Mouse (Mus musculus): Measurements from ENCODE around the gene Gm2056. TPM values are rescaled to one million over a fixed set of nuclear protein-coding genes. Genes with fewer than 3 reads are reported as not detected.
"Not testable (repeated sequence)": the region's sequence is repeated elsewhere in the genome, so short reads cannot be mapped to it uniquely, and the experiment has no call there.

Gene Gm2056
- not detected in 2 replicates for polyA plus RNA-seq (2015; fragmentation: Nextera tagmentation; extraction: Ambion mirVana)

DNA sequence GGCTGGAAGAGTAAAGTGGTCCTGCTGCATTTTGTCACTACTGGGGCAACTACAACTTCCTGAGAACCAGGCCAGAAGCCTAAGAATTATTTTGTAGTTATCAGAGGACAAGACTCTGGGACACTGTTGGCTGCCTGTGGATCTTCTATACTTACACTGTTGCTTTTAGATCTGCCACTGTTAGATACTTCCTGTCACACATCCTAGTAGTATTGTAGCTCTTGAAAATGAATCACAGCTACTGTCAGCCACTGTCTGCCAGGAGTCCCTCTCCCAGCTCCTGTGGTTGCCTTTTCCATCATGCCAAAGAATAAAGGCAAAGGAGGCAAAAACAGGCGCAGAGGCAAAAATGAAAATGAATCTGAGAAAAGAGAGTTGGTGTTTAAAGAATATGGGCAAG lies at the start of gene Gm2056:
TSS of gene Gm2056 (plus strand) at position 301 of the 400 bp plus-strand sequence.
- not testable (repeated sequence) for H3K36me3 ChIP-seq; H3K9ac ChIP-seq; ATAC-seq (ENCODE audit: extremely low read depth, insufficient number of reproducible peaks, low FRiP score, low TSS enrichment); H3K4me3 ChIP-seq; H3K4me1 ChIP-seq; H3K27me3 ChIP-seq (replicated peaks); H3K27ac ChIP-seq (replicated peaks); H3K9me3 ChIP-seq; H3K4me2 ChIP-seq
- 52% methylated on average over 1 of the region's 1 CpGs for WGBS

DNA sequence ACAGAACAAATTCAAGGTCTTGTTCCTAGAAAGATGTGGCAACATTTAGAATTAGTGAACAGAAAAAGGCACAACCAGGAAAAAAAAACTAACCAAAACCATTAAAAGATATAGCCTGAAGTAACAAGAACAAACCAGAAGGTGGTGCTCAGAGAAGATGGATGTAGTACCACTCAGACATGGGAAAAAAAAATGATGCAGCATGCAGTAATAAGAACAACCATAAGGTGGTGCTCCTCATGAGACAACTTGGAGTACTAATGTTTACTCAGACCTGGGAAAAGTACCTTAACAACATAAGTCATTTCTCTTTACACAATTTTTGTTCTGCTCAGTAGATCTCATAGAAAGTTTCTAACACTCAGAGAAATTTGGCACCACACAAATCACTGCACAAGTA lies 42.8 kb upstream of the Gm2056 start:
- not testable (repeated sequence) for H3K27ac ChIP-seq (replicated peaks); H3K4me3 ChIP-seq; H3K4me2 ChIP-seq; H3K9me3 ChIP-seq; ATAC-seq (ENCODE audit: extremely low read depth, insufficient number of reproducible peaks, low FRiP score, low TSS enrichment); H3K27me3 ChIP-seq (replicated peaks); H3K36me3 ChIP-seq; H3K4me1 ChIP-seq; H3K9ac ChIP-seq

DNA sequence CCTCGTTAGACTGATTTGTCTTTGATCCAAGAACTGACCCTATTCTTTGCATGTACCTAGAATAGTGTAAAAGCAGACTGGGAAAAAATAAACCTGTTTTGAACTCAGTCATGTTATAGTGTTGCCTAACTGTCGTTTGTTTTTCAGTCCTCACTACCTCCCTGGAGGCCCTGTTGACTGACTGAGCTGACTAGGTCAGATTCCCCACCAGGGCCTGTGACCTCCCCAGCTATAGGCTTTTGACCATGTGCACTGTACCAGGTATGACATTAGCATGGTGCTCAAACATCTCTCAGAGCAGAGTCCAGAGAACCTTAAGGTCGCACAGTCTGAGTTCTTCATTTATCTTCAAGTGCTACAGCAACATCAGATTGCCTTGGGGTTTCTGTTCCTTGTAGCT lies 22.7 kb upstream of the Gm2056 start:
- not testable (repeated sequence) for H3K4me2 ChIP-seq; H3K4me3 ChIP-seq; H3K9ac ChIP-seq; H3K36me3 ChIP-seq; H3K27ac ChIP-seq (replicated peaks); H3K27me3 ChIP-seq (replicated peaks); H3K4me1 ChIP-seq; H3K9me3 ChIP-seq; ATAC-seq (ENCODE audit: extremely low read depth, insufficient number of reproducible peaks, low FRiP score, low TSS enrichment)
- WGBS = 66% methylated on average over 3 of the region's 3 CpGs

DNA sequence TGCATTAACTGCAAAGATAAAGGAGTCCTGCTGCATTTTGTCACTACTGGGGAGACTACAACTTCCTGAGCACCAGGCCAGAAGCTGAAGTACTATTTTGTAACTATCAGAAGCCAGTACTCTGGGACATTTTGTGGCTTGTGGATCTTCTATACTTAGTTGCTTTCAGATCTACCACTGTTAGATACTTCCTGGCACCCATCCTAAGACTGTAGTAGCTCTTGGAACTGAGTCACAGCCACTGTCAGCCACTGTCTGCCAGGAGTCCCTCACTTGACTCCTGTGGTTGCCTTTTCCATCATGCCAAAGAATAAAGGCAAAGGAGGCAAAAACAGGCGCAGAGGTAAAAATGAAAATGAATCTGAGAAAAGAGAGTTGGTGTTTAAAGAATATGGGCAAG lies 15.3 kb upstream of the Gm2056 start, which contains the start of gene Gm2075:
TSS of gene Gm2075 (plus strand) at position 301 of the 400 bp plus-strand sequence.
- not testable (repeated sequence) for ATAC-seq (ENCODE audit: extremely low read depth, insufficient number of reproducible peaks, low FRiP score, low TSS enrichment); H3K4me1 ChIP-seq; H3K9ac ChIP-seq; H3K27me3 ChIP-seq (replicated peaks); H3K4me3 ChIP-seq; H3K9me3 ChIP-seq; H3K27ac ChIP-seq (replicated peaks); H3K36me3 ChIP-seq; H3K4me2 ChIP-seq
- no CpG with 5 or more reads among the region's 1 CpGs for WGBS

DNA sequence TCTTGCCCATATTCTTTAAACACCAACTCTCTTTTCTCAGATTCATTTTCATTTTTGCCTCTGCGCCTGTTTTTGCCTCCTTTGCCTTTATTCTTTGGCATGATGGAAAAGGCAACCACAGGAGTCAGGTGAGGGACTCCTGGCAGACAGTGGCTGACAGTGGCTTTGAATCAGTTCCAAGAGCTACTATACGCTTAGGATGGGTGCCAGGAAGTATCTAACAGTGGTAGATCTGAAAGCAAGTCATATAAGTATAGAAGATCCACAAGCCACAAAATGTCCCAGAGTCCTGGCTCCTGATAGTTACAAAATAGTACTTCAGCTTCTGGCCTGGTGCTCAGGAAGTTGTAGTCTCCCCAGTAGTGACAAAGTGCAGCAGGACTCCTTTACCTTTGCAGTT lies 8.1 kb upstream of the Gm2056 start, which contains the start of gene Gm6803:
TSS of gene Gm6803 (minus strand) at position 101 of the 400 bp plus-strand sequence.
- H3K36me3 ChIP-seq; H3K27ac ChIP-seq (replicated peaks); ATAC-seq (ENCODE audit: extremely low read depth, insufficient number of reproducible peaks, low FRiP score, low TSS enrichment); H3K4me1 ChIP-seq; H3K4me3 ChIP-seq; H3K4me2 ChIP-seq; H3K27me3 ChIP-seq (replicated peaks); H3K9me3 ChIP-seq; H3K9ac ChIP-seq: not testable (repeated sequence)
- WGBS = 59% methylated on average over 2 of the region's 2 CpGs

DNA sequence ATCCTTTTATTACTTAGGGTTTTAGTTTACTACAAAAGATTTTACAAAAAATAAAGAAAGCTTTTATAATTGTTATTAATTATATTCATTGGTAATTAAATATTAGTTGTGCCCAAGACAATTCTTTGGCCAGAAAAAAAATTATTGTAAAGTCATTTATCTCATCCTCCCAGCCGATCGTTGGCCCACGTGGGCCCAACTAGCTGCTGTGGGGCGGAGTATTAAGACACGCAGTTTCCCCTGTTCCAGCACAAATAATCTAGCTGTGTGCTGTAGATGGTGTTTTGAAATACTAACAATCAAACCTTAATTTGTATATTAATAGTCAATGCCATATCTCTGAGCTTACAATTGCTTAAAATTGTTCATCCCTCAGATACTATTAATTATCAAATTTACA lies 5.4 kb downstream of the Gm2056 start:
- not testable (repeated sequence) for H3K27me3 ChIP-seq (replicated peaks); H3K9ac ChIP-seq; H3K4me2 ChIP-seq; H3K4me3 ChIP-seq; H3K36me3 ChIP-seq; ATAC-seq (ENCODE audit: extremely low read depth, insufficient number of reproducible peaks, low FRiP score, low TSS enrichment); H3K4me1 ChIP-seq; H3K27ac ChIP-seq (replicated peaks)
- 85% methylated on average over 5 of the region's 5 CpGs for WGBS
- H3K9me3 ChIP-seq = peaks cover 18% of the 10 kb centered on the region

DNA sequence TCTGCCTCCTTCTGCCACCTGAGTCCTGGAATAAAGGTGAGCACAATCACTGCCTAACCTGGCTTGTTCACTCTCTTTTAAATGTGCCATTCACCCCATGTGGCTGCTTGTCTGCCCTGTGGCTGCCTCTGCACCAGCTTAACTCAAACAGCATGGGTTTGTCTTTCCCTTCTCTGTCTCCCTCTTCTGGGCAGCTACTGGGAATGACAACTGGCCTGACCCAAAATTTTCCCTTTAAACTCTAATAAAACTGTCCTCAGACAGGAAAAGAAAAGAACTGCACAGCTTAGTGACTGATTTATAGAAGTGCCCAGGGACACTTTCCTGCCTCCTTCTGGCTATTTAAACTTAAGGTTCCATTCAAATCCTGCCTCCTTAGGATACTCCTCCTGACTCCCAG lies 12.3 kb downstream of the Gm2056 start:
- not testable (repeated sequence) for ATAC-seq (ENCODE audit: extremely low read depth, insufficient number of reproducible peaks, low FRiP score, low TSS enrichment); H3K4me2 ChIP-seq; H3K27ac ChIP-seq (replicated peaks); H3K27me3 ChIP-seq (replicated peaks); H3K4me1 ChIP-seq; H3K9ac ChIP-seq; H3K4me3 ChIP-seq; H3K36me3 ChIP-seq
- peaks cover 16% of the 10 kb centered on the region for H3K9me3 ChIP-seq

DNA sequence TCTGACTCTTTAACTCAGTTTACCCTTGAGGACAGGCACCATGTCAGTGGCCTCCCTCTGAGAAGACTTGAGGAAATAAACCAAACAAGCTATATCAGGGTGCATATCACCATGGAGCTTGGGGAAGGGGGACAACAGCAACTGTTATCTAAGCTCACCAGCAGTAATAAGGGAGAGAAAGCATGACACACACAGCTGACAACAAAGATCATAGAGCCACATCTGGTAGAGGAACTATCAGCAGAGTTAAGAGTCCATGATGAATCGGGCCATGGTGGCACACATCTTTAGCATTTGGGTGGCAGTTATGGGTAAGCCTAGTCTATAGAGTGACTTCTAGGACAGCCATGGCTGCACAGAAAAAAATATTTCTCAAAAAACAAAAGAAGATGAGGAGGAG lies 12.9 kb downstream of the Gm2056 start:
- H3K36me3 ChIP-seq; H3K9ac ChIP-seq; ATAC-seq (ENCODE audit: extremely low read depth, insufficient number of reproducible peaks, low FRiP score, low TSS enrichment); H3K27ac ChIP-seq (replicated peaks); H3K4me2 ChIP-seq; H3K4me1 ChIP-seq; H3K27me3 ChIP-seq (replicated peaks); H3K4me3 ChIP-seq: not testable (repeated sequence)
- WGBS = 68% methylated on average over 1 of the region's 1 CpGs
- peaks cover 10% of the 10 kb centered on the region; the same call in 1 of the 2 replicates for H3K9me3 ChIP-seq

DNA sequence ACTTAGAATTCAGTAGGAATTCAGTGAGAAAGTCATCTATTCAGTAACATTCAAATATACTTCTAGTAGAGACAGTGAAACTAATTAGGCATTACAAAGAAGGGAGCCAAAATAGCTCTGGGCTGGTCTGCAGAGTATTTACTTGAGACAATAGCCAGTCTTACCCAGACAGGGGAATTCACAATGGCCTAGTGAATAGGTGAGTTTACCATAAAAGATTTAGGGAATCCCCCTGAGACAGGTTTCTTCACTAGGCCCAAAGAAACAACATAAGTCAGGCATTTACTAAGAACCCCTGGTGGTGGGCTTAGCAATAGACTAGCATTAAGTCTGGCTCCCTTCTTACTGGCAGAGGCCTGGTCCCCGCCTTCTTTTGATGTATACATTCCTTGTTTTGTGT lies 18.4 kb downstream of the Gm2056 start:
- peaks cover 21% of the 10 kb centered on the region for H3K9me3 ChIP-seq
- H3K9ac ChIP-seq; H3K27me3 ChIP-seq (replicated peaks); H3K4me1 ChIP-seq; H3K27ac ChIP-seq (replicated peaks); H3K36me3 ChIP-seq; H3K4me3 ChIP-seq; H3K4me2 ChIP-seq; ATAC-seq (ENCODE audit: extremely low read depth, insufficient number of reproducible peaks, low FRiP score, low TSS enrichment): not testable (repeated sequence)
- WGBS = 46% methylated on average over 1 of the region's 1 CpGs

Other genes starting within 250 kb of the Gm2056 start
- gene Gm21936, start 231.5 kb upstream of the Gm2056 start, polyA plus RNA-seq (2015; fragmentation: Nextera tagmentation; extraction: Ambion mirVana) = not detected in 2 replicates
- not detected in 2 replicates for gene BB287469, start 210.4 kb upstream of the Gm2056 start, polyA plus RNA-seq (2015; fragmentation: Nextera tagmentation; extraction: Ambion mirVana)
- not detected in 2 replicates for gene Gm2001, start 184.7 kb upstream of the Gm2056 start, polyA plus RNA-seq (2015; fragmentation: Nextera tagmentation; extraction: Ambion mirVana)
- gene Gm2016, start 152.9 kb upstream of the Gm2056 start, polyA plus RNA-seq (2015; fragmentation: Nextera tagmentation; extraction: Ambion mirVana) = not detected in 2 replicates
- gene Gm2022, start 131.6 kb upstream of the Gm2056 start, polyA plus RNA-seq (2015; fragmentation: Nextera tagmentation; extraction: Ambion mirVana) = not detected in 2 replicates
- not detected in 2 replicates for gene Gm2035, start 107.1 kb upstream of the Gm2056 start, polyA plus RNA-seq (2015; fragmentation: Nextera tagmentation; extraction: Ambion mirVana)
- not detected in 2 replicates for gene Gm2042, start 72.9 kb upstream of the Gm2056 start, polyA plus RNA-seq (2015; fragmentation: Nextera tagmentation; extraction: Ambion mirVana)
- gene Gm2075, start 15.2 kb upstream of the Gm2056 start, polyA plus RNA-seq (2015; fragmentation: Nextera tagmentation; extraction: Ambion mirVana) = not detected in 2 replicates
- gene Gm6803, start 8.2 kb upstream of the Gm2056 start, polyA plus RNA-seq (2015; fragmentation: Nextera tagmentation; extraction: Ambion mirVana) = not detected in 2 replicates
- not detected in 2 replicates for gene Gm16368, start 56.7 kb downstream of the Gm2056 start, polyA plus RNA-seq (2015; fragmentation: Nextera tagmentation; extraction: Ambion mirVana)
- gene Gm10436, start 155.1 kb downstream of the Gm2056 start, polyA plus RNA-seq (2015; fragmentation: Nextera tagmentation; extraction: Ambion mirVana) = not detected in 2 replicates
- gene Gm8332, start 223.1 kb downstream of the Gm2056 start, polyA plus RNA-seq (2015; fragmentation: Nextera tagmentation; extraction: Ambion mirVana) = not detected in 2 replicates
- not detected in 2 replicates for gene Gm5662, start 247.5 kb downstream of the Gm2056 start, polyA plus RNA-seq (2015; fragmentation: Nextera tagmentation; extraction: Ambion mirVana)